Mouse (Mus musculus): ENCODE measurements around the gene Krtap2-4.

Gene Krtap2-4

DNA sequence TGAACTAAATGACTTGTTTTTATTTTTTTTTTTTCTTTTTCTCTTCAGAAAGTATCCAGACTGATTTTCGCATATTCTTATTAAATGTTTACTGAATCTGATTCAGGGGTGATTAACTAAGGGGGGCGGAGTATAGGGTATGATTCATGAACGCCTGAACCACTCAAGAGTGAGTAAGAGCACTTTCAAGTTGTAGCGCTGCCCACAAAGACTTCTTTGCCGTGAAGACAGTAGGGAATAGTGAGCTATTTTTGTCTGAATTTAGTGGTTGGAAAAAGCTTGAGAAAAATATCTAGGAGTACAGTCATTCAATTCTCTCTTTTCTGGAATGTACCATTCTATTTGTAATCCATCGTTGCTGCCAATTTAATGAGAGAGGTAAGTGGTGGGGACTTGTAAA is 33.1 kb downstream of the Krtap2-4 start:
- DNase-seq: no peak

DNA sequence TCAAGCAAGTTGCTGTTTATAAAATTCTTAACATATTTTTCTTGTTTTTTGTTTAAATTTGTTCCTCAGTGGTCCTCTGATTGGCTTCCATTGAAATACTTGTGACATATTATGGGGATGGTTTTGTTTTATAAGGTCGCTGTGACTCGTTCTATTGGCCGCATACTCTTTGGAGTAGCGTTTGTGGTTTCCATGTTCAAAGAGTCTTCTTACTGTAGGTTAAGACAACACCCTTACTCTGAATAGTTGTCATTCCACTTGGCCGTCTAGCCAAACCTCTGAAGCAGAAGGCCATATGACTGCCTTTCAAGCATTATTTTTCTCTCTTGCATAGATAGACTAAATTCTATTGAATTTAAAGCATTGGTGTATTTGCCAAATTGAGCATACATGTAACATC is 33.6 kb downstream of the Krtap2-4 start:
- DNase-seq: no peak

DNA sequence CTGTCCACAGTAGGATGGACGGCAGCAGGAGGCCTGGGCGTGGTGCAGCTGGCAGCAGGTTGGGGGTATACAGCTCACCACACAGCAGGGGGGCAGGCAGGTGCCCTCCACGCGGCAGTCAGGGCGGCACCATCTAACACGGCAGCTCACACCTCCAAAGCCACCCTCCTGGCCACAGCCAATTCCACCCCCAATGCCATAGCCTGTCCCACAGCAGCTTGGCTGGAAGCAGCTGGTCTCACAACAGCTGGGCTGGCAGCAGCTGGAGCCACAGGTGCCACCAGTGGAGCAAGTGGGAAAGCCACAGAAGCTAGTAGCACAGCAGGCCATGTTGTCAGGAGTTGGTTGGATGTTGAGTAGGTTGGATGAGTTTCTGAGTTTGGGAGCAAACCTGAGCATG is 34.0 kb downstream of the Krtap2-4 start, which contains the start of gene Krtap1-5:
Krtap1-5 (minus strand) TSS at position 381 of the 400 bp plus-strand sequence.
- DNase-seq: no peak

DNA sequence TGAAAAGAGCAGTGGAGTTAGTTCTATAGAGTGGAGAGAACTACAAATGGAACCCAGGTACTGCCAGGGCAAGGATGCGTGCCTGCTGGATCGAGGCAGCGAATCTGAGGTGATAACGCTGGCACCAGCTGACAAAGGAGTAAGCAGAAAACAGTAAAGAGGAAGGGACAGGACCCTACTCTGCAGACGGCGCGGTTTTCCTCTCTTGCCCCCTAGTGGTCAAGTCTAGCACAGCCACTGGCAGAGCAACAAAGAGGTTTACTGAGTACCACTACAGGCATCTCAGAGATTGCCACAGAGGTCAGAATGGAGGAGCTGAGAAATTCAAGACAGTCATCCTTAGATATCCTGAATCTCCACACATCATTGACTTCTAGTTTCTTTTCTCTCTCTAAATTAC is 40.5 kb downstream of the Krtap2-4 start:
- peak; percentile 22 for DNase-seq

DNA sequence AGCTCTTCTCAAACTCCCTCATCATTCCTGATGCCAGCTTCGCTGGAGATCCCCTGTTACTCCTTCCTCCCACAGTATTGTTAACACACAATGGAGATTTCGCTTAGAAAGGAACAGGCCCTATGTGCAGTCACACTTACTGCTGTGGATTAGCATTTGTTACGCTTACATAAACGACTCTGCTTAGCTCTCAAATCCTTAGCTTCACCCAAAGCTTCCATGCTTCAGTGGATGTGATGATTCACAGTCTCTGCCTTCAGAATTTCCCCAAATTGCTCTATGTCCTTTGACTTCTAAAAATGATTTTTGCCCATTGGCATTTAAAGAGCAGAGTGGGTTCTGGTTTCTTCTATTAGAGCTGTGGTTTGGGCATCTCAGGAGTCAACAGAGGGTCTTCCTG is 41.5 kb downstream of the Krtap2-4 start:
- DNase-seq: no peak

DNA sequence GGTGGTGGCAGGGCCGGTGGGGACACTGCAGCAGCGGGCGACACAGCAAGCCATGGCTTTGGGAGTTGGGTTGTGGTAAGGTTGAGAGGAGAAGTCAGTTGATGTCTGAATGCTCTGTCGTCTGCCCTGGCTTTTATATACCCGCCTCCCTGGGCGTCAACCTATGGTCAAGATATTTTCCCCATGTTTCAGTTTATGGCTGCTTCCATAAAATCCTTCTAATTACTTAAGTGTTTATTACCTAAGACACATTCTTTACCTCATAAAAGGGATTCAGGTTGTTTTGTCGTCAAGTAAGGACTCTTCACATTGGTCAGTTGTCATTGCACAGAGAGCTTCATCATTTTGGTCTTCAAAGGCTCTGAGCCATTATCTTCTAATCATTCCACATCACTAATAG is 48.1 kb downstream of the Krtap2-4 start, which contains the start of gene Krtap3-1:
Krtap3-1 (minus strand) TSS at position 101 of the 400 bp plus-strand sequence.
- DNase-seq: no peak
